Mouse (Mus musculus): ENCODE results near the gene Zmynd8.

- TF ChIP-seq CTCF (IDR thresholded peaks at IDR 0.05; ENCODE audit: low read depth) (no peak), EP300 (IDR thresholded peaks at IDR 0.05; ENCODE audit: low read depth) (no peak)
These were observed 59.5 kb downstream of the Zmynd8 start for GRCm38 (mm10) chr2:165839317-165839652.

Data from liver, postnatal 0 days (tissue).